Mouse (Mus musculus) kidney, postnatal 25 days (tissue): ENCODE data around the gene Crip2.
A peak's percentile ranks its signal among the peaks of the same experiment; 100 is the strongest.

Experiments
- DNase-seq, 2 experiments: peaks; one replicate each; pipeline ENCODE4 v3.0.0; 2021; ENCODE audit warnings: mixed read lengths in 2 of 2

Gene Crip2

DNA sequence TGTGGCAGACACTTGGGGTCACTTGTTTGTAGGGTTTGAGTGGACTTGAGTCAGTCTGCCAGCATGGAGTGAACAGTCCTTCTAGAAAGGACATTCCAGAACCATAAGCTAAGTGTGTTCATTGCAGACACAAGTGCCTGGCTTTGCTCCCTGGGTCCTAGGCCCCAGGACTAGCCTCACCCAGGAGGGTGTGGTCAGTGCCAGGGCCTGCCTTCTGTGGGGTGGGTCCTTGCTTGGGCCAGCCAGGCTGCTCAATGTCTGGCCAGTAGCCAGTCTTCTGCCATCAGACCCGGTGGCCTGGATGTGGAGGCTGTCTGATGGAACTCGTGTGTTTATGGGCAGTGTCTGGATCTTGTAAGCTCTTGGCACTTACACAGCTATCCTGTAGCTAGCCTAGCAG is 7.5 kb upstream of the Crip2 start:
- DNase-seq, result peak; percentile 48 to 77

GRCm38 (mm10) chr12:113133260-113133659 is 6.8 kb upstream of the Crip2 start:
- DNase-seq, result no peak

GRCm38 (mm10) chr12:113133861-113134403 is 6.1 kb upstream of the Crip2 start:
- DNase-seq, result no peak

GRCm38 (mm10) chr12:113134502-113134901 is 5.5 kb upstream of the Crip2 start:
- DNase-seq, result no peak

GRCm38 (mm10) chr12:113135401-113135800 is 4.6 kb upstream of the Crip2 start:
- DNase-seq, result no peak

GRCm38 (mm10) chr12:113136492-113137020 is 3.5 kb upstream of the Crip2 start:
- DNase-seq, result no peak

- DNase-seq, result no peak
Measured at GRCm38 (mm10) chr12:113137260-113138213, 2.5 kb upstream of the Crip2 start.

GRCm38 (mm10) chr12:113138291-113138690 is 1.7 kb upstream of the Crip2 start:
- DNase-seq, result no peak

DNA sequence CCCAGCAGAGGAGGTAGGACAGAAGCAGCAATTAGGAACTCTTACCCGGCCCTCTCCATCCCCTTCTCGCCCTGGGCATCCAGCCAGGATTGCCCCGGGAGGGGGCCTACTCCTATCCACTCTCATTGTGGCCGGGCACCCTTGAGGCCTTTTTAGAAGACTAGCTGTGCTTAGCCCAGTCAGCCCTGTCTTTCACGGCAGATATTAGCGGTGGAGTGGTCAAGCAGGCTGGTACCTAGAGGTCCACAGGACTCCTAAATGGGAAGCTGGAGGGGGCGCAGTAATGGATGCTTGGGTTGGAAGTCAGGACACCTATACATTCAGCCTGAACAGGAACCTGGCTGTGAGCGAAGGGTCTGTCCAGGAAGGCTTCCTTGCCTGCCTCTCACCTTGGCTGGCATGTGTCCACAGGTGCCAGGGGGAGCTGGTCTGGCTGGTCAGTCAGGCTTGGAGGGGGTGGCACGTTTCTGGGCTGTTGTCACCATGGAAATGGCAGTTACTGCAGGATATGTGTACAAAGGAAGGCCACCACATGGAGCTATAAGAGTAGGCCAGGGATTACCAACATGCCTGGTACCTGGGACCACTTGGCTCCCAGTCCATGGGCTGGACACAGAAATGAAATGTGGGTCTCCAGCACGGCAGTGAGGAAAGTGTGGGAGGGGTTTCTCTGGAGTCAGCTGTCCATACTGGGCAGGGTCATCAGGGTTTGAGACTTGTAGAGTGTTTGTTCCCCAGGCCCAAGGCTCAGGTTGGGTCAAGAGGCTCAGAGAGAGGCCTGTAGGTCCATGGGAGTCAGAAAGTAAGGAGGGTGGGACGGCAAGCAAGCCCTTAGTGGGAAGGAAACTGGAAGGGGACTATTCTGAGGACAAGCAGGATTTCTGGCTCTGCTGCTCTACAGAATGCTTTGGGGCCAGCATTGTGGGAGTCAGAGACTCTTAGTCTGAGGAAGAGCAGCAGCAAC is 853 bp upstream of the Crip2 start:
- peak; percentile 61 to 86 for DNase-seq

GRCm38 (mm10) chr12:113140616-113141411 is 778 bp downstream of the Crip2 start:
- peak; percentile 55 to 71 for DNase-seq

DNA sequence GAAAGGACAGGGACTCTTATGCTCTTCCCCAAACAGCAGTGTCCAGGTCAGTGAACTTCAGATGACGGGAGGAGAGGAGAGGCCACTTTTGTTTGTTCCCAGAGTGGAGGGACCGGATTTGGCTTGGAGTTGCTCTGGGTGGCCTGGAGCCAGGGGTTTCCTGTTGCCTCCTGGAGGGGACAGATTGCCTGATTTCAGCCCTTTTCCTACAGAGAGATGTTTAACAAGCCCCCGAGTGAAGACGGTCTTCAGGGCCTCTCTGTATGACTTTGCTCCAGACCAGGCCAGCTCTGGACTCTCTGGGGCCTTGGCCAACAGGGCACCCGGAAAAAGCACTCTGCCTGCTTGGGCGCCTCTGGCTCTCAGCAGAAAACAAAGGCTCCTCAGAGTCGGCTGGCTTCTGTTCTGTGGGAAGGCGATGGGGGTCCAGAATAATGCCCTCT is 1.5 kb downstream of the Crip2 start:
- DNase-seq, result peak; percentile 75 to 81

DNA sequence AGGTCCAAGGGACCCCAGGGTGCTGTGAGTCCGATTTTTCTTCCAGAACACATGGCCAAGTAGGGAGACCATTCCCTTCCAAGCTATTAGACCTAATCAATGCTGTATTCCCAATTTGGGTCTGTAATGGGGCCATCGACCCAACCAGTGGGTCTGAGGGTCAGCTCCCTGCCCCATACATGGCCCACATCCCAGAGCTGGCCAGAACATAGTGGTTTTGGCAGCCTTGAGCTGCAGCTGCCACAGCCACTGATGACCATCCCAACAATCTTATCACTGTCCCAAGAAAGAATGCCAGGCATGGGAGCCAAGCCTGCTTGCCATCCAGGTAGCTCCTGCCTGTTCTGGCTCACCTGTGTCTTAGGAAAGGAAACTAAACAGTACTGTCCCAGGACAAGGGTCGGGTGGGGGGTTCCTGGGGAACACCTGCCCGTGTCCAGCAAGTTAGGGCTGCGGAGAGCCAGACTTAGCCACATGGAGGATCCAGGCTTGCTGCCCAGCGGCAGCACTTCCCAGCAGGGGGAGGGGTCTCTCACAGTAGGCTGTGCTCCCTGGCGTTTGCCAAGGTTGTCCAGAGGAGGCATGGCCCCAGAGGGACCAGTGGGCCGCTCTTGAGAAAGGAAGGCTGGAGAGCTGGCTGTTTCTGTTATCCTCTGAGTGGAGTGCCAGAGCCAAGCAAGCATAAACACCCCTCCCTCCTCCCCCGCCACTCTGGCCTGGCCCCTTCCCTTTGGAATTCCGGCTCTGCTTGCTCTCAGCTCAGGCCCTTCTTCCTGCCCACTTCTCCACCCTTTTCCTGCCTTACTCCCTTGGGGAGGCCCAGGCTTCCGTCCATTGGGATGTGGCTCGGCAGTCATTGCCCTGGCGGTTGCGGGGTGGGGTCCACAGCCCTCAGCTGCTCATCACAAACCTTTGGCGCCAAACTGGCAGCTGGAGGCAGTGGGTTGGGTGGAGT is 2.3 kb downstream of the Crip2 start:
- DNase-seq, result peak; percentile 85 to 93

GRCm38 (mm10) chr12:113143164-113143563 is 3.1 kb downstream of the Crip2 start:
- no peak for DNase-seq

DNA sequence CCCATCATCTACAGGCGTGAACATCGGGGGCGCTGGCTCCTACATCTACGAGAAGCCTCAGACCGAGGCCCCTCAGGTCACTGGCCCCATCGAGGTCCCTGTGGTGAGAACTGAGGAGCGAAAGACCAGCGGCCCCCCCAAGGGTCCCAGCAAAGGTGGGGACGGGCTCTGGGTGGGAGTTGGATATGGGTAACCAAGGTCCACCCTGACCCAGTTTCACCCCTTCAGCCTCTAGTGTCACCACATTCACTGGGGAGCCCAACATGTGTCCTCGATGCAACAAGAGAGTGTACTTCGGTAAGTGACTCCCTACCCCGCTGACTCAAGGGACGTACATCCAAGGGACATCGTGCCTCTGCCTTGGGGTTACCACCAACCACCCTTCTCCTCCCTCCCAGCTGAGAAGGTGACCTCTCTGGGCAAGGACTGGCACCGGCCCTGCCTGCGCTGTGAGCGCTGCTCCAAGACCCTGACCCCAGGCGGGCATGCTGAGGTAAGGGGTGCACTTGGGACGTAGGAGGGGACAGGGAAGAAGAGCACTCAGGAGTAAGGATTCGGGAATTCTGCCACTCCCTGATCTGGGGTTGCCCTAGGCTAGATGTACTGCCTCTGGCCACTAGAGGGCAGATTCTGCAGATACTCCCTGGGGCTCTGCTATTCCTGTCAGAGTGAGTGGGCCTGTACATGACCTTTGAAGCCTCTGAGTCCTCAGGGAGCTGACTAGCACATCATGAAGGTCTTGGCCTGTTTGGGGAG is 4.1 kb downstream of the Crip2 start:
- peak; percentile 67 to 68 for DNase-seq

GRCm38 (mm10) chr12:113144886-113145285 is 4.8 kb downstream of the Crip2 start:
- no peak for DNase-seq

GRCm38 (mm10) chr12:113145591-113145990 is 5.6 kb downstream of the Crip2 start:
- DNase-seq, result peak in 1 of 2 experiments; percentile 44

- DNase-seq, result peak; percentile 84 to 86
Measured at GRCm38 (mm10) chr12:113146112-113147057, 6.3 kb downstream of the Crip2 start, which contains the start of gene Crip1. Crip1 (plus strand) TSS chr12:113146316.

DNA sequence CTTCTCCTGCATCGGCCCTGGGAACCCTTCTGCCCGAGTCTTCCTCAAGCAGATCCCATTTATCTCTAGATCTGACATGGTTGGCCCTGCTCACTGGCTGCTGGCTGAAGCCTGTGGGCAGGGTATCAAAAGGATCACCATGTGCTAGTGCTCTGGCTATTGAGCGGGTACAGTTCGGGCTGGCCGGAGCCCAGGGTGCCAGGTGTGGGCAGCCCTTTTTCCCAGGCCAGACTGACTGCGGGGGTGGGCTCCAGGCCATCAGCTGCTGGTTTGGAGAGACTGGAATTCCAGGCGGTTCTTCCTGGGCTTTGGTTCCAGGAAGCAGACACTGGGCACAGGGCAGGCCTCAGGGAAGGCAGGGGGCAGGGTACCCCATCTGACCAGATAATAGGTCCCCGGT is 7.4 kb downstream of the Crip2 start:
- DNase-seq, result peak in 1 of 2 experiments; percentile 56
